Mouse (Mus musculus) hindbrain, embryonic 14.5 days (tissue): Measurements from ENCODE around the gene Chrm3. TPM values are rescaled to one million over a fixed set of nuclear protein-coding genes. Genes with fewer than 3 reads are reported as not detected.

ENCODE experiments used
- ATAC-seq: fragments of 200-750 bp; cut with Nextera tagmentation; 2 replicates; pipeline ENCODE4 v1.8.0; 2017; ENCODE audit warnings: moderate number of reproducible peaks, mild to moderate bottlenecking, moderate TSS enrichment, moderate library complexity; ENCODE audit not compliant: low FRiP score
- DNase-seq: peaks from one replicate; pipeline ENCODE4 v3.0.0-alpha.2; 2015; ENCODE audit warnings: low spot score
- H3K27ac ChIP-seq: fragments of 300-500 bp; sonication (generic); 2 replicates; pipeline ENCODE4 v1.5.1; 2014; ENCODE audit warnings: mild to moderate bottlenecking, moderate library complexity
- H3K27me3 ChIP-seq: fragments of 300-500 bp; sonication (generic); 2 replicates; pipeline ENCODE4 v1.6.1; 2014; ENCODE audit warnings: mild to moderate bottlenecking, low read length, mixed read lengths; ENCODE audit not compliant: control insufficient read depth, insufficient read depth
- H3K36me3 ChIP-seq: fragments of 300-500 bp; sonication (generic); replicated peaks from 2 replicates; pipeline ENCODE4 v1.6.1; 2014; ENCODE audit not compliant: control insufficient read depth, insufficient read depth
- H3K4me1 ChIP-seq: fragments of 300-500 bp; sonication (generic); replicated peaks from 2 replicates; pipeline ENCODE4 v1.6.1; 2014; ENCODE audit warnings: antibody characterized with exemption, low read length, mixed read lengths; ENCODE audit not compliant: control insufficient read depth, insufficient read depth
- H3K4me2 ChIP-seq: fragments of 300-500 bp; sonication (generic); replicated peaks from 2 replicates; pipeline ENCODE4 v1.6.1; 2014; ENCODE audit warnings: mild to moderate bottlenecking, moderate library complexity
- H3K4me3 ChIP-seq: fragments of 300-500 bp; sonication (generic); replicated peaks from 2 replicates; pipeline ENCODE4 v1.5.1; 2014; ENCODE audit warnings: mild to moderate bottlenecking, low read length
- H3K9ac ChIP-seq: fragments of 300-500 bp; sonication (generic); 2 replicates; pipeline ENCODE4 v1.6.1; 2014
- H3K9me3 ChIP-seq: fragments of 300-500 bp; sonication (generic); 2 replicates; pipeline ENCODE4 v1.6.1; 2016; ENCODE audit warnings: low read length; ENCODE audit not compliant: control insufficient read depth
- WGBS: fragments of 180-500 bp; shearing (Covaris S2); extraction: QIAGEN DNeasy Blood & Tissue Kit; methylation state at CpG from one replicate; pipeline ENCODE4 v1.1.7; 2014; 5-methylcytosine and 5-hydroxymethylcytosine counted together
- polyA plus RNA-seq: library from polyadenylated mRNA; unstranded; fragments of >200 nt; fragmentation: Nextera tagmentation; extraction: Ambion mirVana; gene quantifications from 2 replicates; pipeline ENCODE4 v1.2.1, GENCODE M21; 2014

The Chrm3 gene
- polyA plus RNA-seq, 1 experiment from 2014 or later, result 3.8 TPM

DNA sequence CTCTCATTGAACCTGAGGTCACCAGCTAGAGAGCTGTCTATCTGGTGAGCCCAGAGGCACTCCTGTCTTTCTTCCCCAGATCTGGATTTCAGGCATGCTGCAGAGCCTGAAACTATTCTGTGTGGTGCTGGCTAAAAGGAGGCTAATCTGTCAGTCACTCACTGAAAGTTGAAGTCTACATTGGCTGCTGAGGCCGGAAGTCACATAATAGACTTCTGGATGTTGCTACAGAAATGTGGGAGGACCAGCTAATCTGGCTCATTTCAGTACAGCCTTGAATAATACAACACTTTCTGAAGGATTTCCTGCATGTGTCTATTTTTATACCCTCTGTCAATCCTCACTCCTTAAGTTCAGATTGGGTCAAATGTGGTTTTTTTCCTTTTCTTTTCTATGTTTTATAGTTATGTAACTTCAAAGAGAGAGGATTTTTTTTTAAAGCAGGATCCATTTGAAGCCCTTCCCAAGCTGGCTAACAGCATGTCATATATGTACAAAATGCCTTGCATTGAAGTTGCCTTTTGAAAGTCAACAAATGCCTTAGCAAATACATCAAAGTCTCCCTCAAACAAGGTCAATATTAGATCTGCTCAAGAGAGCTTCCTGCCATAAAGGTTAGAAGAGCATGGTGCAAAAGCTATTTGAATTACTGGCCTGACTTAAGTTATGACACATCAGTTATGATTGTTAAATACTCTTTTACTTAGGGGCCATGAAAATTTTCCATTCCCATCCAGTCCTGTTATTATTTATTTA is 116.2 kb downstream of the Chrm3 start:
- Histone ChIP-seq H3K4me2 (no peak overlapping the region), H3K27me3 (no peaks in the 10 kb centered on the region), H3K27ac (no peak overlapping the region), H3K9me3 (no peaks in the 10 kb centered on the region), H3K4me1 (no peaks in the 10 kb centered on the region), H3K4me3 (no peak overlapping the region), H3K9ac (no peak overlapping the region), H3K36me3 (no peaks in the 10 kb centered on the region)
- WGBS, result 64% methylated on average over 1 of the region's 1 CpGs
- no peak for DNase-seq
- ATAC-seq, result no peak

GRCm38 (mm10) chr13:10240238-10240637 is 120.4 kb downstream of the Chrm3 start:
- ATAC-seq (no peak), DNase-seq (no peak)
- Histone ChIP-seq H3K9ac (no peak overlapping the region), H3K9me3 (no peaks in the 10 kb centered on the region), H3K4me2 (no peak overlapping the region), H3K4me1 (no peaks in the 10 kb centered on the region), H3K27me3 (no peaks in the 10 kb centered on the region), H3K27ac (no peak overlapping the region), H3K4me3 (no peak overlapping the region), H3K36me3 (no peaks in the 10 kb centered on the region)
- 87% methylated on average over 3 of the region's 3 CpGs for WGBS

GRCm38 (mm10) chr13:10239825-10240224 is 120.8 kb downstream of the Chrm3 start:
- Histone ChIP-seq H3K9me3 (no peaks in the 10 kb centered on the region), H3K9ac (no peak overlapping the region), H3K27ac (no peak overlapping the region), H3K27me3 (no peaks in the 10 kb centered on the region), H3K36me3 (no peaks in the 10 kb centered on the region), H3K4me1 (no peaks in the 10 kb centered on the region), H3K4me2 (no peak overlapping the region), H3K4me3 (no peak overlapping the region)
- DNase-seq (no peak), ATAC-seq (no peak)
- 72% methylated on average over 4 of the region's 4 CpGs for WGBS

DNA sequence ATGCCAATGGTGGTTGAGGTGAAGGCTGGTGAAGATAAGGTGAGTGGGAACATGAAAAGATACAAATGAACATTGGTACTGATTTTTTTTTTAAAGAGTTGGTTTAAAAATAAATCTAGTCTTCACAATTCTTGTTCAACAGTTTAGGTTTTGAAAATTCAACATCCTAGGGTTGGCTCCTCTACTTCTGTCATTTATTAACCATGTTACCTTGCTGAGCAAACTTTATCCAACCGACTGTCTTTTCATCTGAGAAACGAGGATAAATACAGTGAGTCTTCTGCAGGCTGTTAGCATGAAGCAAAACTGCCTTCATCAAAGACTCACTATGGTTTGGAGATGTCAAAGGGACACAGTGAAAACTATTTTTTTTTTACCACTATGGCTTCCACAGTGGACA is 123.0 kb downstream of the Chrm3 start:
- Histone ChIP-seq H3K9ac (no peak overlapping the region), H3K36me3 (no peaks in the 10 kb centered on the region), H3K9me3 (no peaks in the 10 kb centered on the region), H3K4me2 (no peak overlapping the region), H3K4me1 (no peaks in the 10 kb centered on the region), H3K27ac (no peak overlapping the region), H3K27me3 (no peaks in the 10 kb centered on the region), H3K4me3 (no peak overlapping the region)
- no peak for ATAC-seq
- WGBS, result 83% methylated on average over 2 of the region's 2 CpGs
- no peak for DNase-seq

GRCm38 (mm10) chr13:10236279-10236678 is 124.4 kb downstream of the Chrm3 start:
- Histone ChIP-seq H3K4me1 (no peaks in the 10 kb centered on the region), H3K9me3 (no peaks in the 10 kb centered on the region), H3K4me3 (no peak overlapping the region), H3K4me2 (no peak overlapping the region), H3K36me3 (no peaks in the 10 kb centered on the region), H3K27ac (no peak overlapping the region), H3K9ac (no peak overlapping the region), H3K27me3 (no peaks in the 10 kb centered on the region)
- DNase-seq, result no peak
- ATAC-seq, result no peak
- WGBS, result 93% methylated on average over 4 of the region's 4 CpGs

DNA sequence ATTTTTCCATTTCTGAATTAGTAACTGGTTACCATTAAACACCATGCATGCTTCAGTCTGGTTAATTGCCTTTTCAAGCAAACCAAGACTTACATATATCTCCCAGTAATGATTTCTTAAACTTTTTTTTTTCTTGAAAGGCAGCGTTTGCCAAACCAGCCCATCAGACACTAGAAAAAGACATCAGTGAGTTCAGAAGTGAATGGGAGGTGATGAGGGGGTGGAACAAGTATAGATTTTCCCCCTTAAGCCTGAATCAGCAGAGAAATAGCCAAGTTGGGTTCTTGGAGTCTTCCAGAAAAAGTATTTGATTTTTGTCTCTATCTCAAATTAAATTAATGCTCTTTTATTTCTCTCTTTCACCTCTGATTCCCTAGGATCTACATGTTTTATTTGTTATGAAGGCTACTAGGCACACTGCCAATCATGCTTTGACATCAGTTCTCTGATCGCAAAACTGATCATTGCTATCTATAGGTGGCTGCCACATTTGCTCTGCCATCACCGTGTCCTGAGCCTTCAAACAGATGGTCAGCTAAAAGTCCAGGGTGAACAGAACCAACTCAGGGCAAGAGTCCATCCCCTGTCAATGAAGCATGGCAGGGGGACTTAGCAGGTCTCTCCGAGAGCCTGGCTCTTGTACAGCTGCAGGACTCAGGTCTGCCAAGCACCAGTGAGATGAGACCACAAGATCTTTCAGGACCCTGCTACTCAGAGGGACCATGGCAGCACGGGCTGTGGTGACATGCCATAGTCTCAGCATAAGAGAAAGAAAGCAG is 125.1 kb downstream of the Chrm3 start:
- WGBS, result 85% methylated on average over 5 of the region's 5 CpGs
- Histone ChIP-seq H3K4me1 (no peaks in the 10 kb centered on the region), H3K9me3 (no peaks in the 10 kb centered on the region), H3K9ac (no peak overlapping the region), H3K27ac (no peak overlapping the region), H3K27me3 (no peaks in the 10 kb centered on the region), H3K36me3 (no peaks in the 10 kb centered on the region), H3K4me3 (no peak overlapping the region), H3K4me2 (no peak overlapping the region)
- no peak for ATAC-seq
- no peak for DNase-seq

GRCm38 (mm10) chr13:10220403-10220802 is 140.2 kb downstream of the Chrm3 start:
- no peaks in the 10 kb centered on the region for H3K9me3 ChIP-seq
- H3K27ac ChIP-seq, result no peak overlapping the region
- no peak overlapping the region for H3K9ac ChIP-seq
- no peak for ATAC-seq
- H3K4me1 ChIP-seq, result no peaks in the 10 kb centered on the region
- WGBS, result 77% methylated on average over 4 of the region's 4 CpGs
- DNase-seq, result no peak
- no peak overlapping the region for H3K4me2 ChIP-seq
- no peaks in the 10 kb centered on the region for H3K36me3 ChIP-seq
- H3K27me3 ChIP-seq, result no peaks in the 10 kb centered on the region
- H3K4me3 ChIP-seq, result no peak overlapping the region

- Histone ChIP-seq H3K27ac (no peak overlapping the region), H3K9me3 (no peaks in the 10 kb centered on the region), H3K4me3 (no peak overlapping the region), H3K36me3 (no peaks in the 10 kb centered on the region), H3K9ac (no peak overlapping the region), H3K27me3 (no peaks in the 10 kb centered on the region), H3K4me1 (no peaks in the 10 kb centered on the region), H3K4me2 (no peak overlapping the region)
- DNase-seq (no peak), ATAC-seq (no peak)
- 86% methylated on average over 2 of the region's 2 CpGs for WGBS
These were observed 148.5 kb downstream of the Chrm3 start for GRCm38 (mm10) chr13:10212112-10212511.

DNA sequence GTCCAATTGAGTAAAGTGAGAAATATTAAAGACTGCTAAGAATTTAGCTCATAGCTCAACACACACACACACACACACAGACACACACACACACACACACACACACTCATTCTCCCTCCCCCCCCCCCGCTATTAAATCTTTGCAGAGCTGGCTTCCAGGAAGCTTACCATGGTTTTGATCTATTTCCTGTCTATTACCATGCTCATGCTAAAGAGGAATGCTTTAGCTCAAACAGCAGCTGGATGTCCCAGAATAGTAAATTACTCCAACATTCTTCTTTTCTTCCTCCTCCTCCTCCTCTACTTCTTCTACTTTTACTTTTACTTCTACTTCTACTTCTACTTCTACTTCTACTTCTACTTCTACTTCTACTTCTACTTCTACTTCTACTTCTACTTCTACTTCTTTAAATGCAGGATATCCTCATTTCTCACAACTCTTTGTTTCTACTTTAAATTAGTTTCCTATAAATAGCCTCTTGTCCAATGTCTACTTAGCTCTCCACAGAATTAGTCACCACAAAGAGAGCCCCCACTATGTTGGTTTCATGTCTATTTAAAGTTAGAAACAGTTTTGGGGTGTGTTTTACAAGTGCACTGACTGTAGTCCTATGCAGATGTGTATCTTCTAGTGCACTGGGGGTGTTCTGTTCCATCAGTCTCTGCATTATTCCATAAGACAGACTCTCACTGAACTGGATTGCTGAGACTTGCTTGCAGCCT is 150.0 kb downstream of the Chrm3 start:
- no peaks in the 10 kb centered on the region for H3K4me1 ChIP-seq
- DNase-seq (no peak), ATAC-seq (no peak)
- H3K9me3 ChIP-seq, result no peaks in the 10 kb centered on the region
- no peak overlapping the region for H3K4me2 ChIP-seq
- WGBS, result 60% methylated on average over 1 of the region's 1 CpGs
- H3K27me3 ChIP-seq, result no peaks in the 10 kb centered on the region
- no peak overlapping the region for H3K9ac ChIP-seq
- H3K36me3 ChIP-seq, result no peaks in the 10 kb centered on the region
- H3K4me3 ChIP-seq, result no peak overlapping the region
- H3K27ac ChIP-seq, result no peak overlapping the region
